Mouse (Mus musculus) lung, postnatal 0 days (tissue): ENCODE measurements around the gene Taok3. TPM values are rescaled to one million over a fixed set of nuclear protein-coding genes. Genes with fewer than 3 reads are reported as not detected.
A peak's percentile ranks its signal among the peaks of the same experiment; 100 is the strongest.

ENCODE experiments used
- ATAC-seq: fragments of 200-750 bp; cut with Nextera tagmentation; 2 replicates; pipeline ENCODE4 v1.8.0; 2017; ENCODE audit warnings: moderate library complexity
- DNase-seq: peaks from one replicate; pipeline ENCODE4 v3.0.0-alpha.2; 2016; ENCODE audit warnings: low spot score
- H3K27ac ChIP-seq: fragments of 300-500 bp; sonication (generic); 2 replicates; pipeline ENCODE4 v1.5.1; 2014; ENCODE audit warnings: antibody characterized with exemption, mild to moderate bottlenecking, low read length, mixed read lengths
- H3K27me3 ChIP-seq: fragments of 300-500 bp; sonication (generic); replicated peaks from 2 replicates; pipeline ENCODE4 v1.6.1; 2014; ENCODE audit warnings: low read length, mixed read lengths; ENCODE audit not compliant: insufficient read depth
- H3K36me3 ChIP-seq: fragments of 300-500 bp; sonication (generic); 2 replicates; pipeline ENCODE4 v1.6.1; 2014; ENCODE audit warnings: low read length, mixed read lengths; ENCODE audit not compliant: insufficient read depth
- H3K4me1 ChIP-seq: fragments of 300-500 bp; sonication (generic); 2 replicates; pipeline ENCODE4 v1.6.1; 2014; ENCODE audit warnings: antibody characterized with exemption, low read depth, low read length, mixed read lengths; ENCODE audit not compliant: insufficient read depth
- H3K4me2 ChIP-seq: fragments of 300-500 bp; sonication (generic); replicated peaks from 2 replicates; pipeline ENCODE4 v1.6.1; 2014; ENCODE audit warnings: low read depth, mild to moderate bottlenecking, low read length, moderate library complexity, mixed read lengths
- H3K4me3 ChIP-seq: fragments of 300-500 bp; sonication (generic); 2 replicates; pipeline ENCODE4 v1.5.1; 2014; ENCODE audit warnings: low read depth, low read length
- H3K9ac ChIP-seq: fragments of 300-500 bp; sonication (generic); replicated peaks from 2 replicates; pipeline ENCODE4 v1.6.1; 2014; ENCODE audit warnings: low read depth, mild to moderate bottlenecking
- H3K9me3 ChIP-seq: fragments of 300-500 bp; sonication (generic); 2 replicates; pipeline ENCODE4 v1.6.1; 2016; ENCODE audit warnings: low read length, mixed read lengths
- CTCF ChIP-seq: IDR thresholded peaks from 2 replicates; pipeline ENCODE4 v1.5.1; 2016; ENCODE audit warnings: antibody characterized with exemption, mild to moderate bottlenecking
- EP300 ChIP-seq: IDR thresholded peaks from 2 replicates; pipeline ENCODE4 v1.6.1; 2016; ENCODE audit warnings: antibody characterized with exemption, mild to moderate bottlenecking, control low read depth
- WGBS: fragments of 180-500 bp; shearing (Covaris S2); extraction: QIAGEN DNeasy Blood & Tissue Kit; methylation state at CpG from one replicate; pipeline ENCODE4 v1.1.7; 2014; 5-methylcytosine and 5-hydroxymethylcytosine counted together
- polyA plus RNA-seq: library from polyadenylated mRNA; unstranded; fragments of >200 nt; fragmentation: Nextera tagmentation; extraction: Ambion mirVana; gene quantifications from 2 replicates; pipeline ENCODE4 v1.2.1, GENCODE M21; 2015

The Taok3 gene
- polyA plus RNA-seq, result 55.5 and 67.3 TPM in 2 replicates

DNA sequence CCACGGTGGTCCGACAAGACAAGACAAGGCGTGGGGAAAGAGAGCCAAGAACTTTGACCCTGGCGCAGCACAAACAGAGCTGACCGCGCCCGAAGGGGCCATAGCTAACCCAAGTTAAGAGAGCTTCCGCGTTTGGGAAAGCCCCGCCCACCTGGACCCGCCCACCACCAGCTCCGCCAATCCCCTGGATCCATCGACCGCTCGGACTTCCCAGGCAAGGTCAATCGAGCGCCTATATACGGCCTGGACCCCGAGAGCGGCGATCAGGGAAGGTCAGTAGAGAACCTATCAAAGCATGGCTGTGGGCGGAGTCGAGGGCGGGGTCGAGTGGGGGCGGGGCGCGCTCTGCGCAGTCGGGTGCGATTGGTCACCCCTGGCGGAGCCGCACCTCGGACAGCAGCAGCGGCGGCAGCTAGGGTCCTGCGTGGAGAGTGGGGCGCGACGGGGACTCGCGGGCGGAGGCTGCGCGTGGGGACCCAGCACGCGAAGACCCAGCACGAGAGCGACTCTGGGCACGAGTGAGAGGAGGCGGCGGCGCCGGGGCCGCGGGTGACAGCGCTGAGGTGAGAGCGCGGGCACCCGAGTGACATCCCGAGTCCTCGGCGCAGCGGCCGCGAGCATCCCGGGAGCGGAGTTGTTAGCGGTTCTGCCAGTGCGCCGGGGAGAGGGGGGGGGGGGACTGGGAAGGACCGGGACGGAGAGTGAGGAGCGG lies at the start of gene Taok3:
Gene Taok3, plus strand, starts transcription at position 353 of the 712 bp plus-strand sequence.
- no peak; the same call in 1 of the 2 replicates for TF ChIP-seq CTCF
- TF ChIP-seq EP300, result no peak
- H3K27ac ChIP-seq, result peak within 1 kb of the TSS; percentile 89
- DNase-seq (peak; percentile 99), ATAC-seq (peak; percentile 86)
- peak within 1 kb of the TSS; percentile 83 for H3K4me2 ChIP-seq
- peak within 1 kb of the TSS; percentile 67 for H3K9ac ChIP-seq
- no peaks in the 10 kb centered on the region for H3K27me3 ChIP-seq
- H3K9me3 ChIP-seq, result no peaks in the 10 kb centered on the region
- under 1% methylated on average over 72 of the region's 74 CpGs for WGBS
- H3K4me3 ChIP-seq, result peak within 1 kb of the TSS; percentile 77
- peaks cover 3% of the 10 kb centered on the region; the same call in 1 of the 2 replicates for H3K4me1 ChIP-seq
- no peaks in the 10 kb centered on the region for H3K36me3 ChIP-seq

DNA sequence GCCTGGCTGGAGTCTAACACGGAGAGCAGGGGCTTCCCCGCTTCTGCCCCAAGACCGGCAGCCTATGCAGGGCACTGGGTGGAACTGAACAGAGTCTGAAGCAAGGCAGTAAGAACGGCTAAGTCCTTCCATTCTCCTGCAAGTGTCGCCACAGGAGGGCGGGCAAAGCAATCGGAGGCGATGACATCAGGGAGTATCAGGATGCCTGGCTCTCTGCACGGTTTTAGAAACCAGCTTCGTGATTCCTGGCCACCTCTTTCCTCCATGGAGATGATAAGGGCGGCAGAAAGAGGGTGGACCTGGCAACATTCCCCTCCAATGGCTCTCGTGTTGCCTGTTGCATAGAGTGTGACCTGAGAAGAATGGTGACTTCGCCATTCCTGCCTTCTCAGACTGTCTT lies 32.2 kb upstream of the Taok3 start:
- H3K36me3 ChIP-seq, result peaks cover 9% of the 10 kb centered on the region; the same call in 1 of the 2 replicates
- H3K4me1 ChIP-seq, result no peaks in the 10 kb centered on the region
- no peaks in the 10 kb centered on the region for H3K9me3 ChIP-seq
- H3K4me3 ChIP-seq, result no peak overlapping the region
- TF ChIP-seq CTCF (peak; percentile 50), EP300 (no peak)
- no peak overlapping the region for H3K27ac ChIP-seq
- 3% methylated on average over 13 of the region's 13 CpGs for WGBS
- no peak overlapping the region for H3K9ac ChIP-seq
- 0 out of 2 replicates have a peak overlapping the region, but pooled peaks have one; percentile 5 for H3K4me2 ChIP-seq
- H3K27me3 ChIP-seq, result 0 out of 2 replicates have a peak, but pooled peaks cover 5% of the 10 kb centered on the region
- DNase-seq (peak; percentile 29), ATAC-seq (peak; percentile 16; the same call in 1 of the 2 replicates)

DNA sequence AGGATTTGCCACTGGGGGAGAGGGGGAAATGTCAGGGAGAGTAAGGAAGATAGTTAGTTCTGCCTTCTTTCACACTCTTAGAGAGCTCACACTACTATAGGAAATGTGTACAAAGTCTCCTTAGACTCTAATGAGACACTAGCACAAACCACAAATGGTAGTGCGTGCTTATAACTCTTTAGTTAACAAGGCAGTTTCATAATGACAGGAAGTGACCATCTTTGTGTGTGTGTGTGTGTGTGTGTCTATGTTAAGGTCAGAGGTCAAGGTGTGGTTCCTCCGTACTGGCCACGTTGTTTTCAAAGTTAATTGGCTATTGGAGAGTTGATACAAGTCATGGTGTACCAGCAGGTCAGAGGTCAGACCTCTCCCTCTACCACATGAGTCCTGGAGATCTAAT lies 30.8 kb upstream of the Taok3 start:
- Histone ChIP-seq H3K36me3 (peaks cover 9% of the 10 kb centered on the region; the same call in 1 of the 2 replicates), H3K9me3 (no peaks in the 10 kb centered on the region), H3K9ac (no peak overlapping the region), H3K27ac (no peak overlapping the region), H3K4me1 (no peaks in the 10 kb centered on the region), H3K4me3 (no peak overlapping the region), H3K4me2 (no peak overlapping the region), H3K27me3 (0 out of 2 replicates have a peak, but pooled peaks cover 5% of the 10 kb centered on the region)
- WGBS, result 42% methylated on average over 3 of the region's 3 CpGs
- no peak for TF ChIP-seq EP300
- no peak for DNase-seq
- no peak for ATAC-seq

DNA sequence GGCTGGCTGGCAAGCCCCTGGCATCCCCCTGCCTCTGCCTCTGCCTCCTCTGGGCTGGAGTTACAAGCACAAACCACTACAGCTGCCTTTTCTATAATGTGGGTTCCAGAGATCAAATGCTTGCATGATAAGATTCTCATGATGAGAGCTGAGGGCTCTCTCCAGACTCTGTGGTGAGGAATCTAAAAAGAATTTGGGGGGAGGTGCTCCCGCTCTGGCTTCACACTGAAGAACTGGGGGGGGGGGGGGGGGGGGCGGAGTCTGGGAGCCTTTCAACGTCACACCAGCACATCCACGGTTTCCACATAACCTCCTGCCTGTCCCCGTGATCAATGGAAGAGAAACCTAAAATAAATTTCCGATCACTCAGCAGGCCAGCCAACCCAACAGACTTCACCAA lies 30.1 kb upstream of the Taok3 start:
- Histone ChIP-seq H3K4me3 (no peak overlapping the region), H3K27ac (no peak overlapping the region), H3K36me3 (peaks cover 12% of the 10 kb centered on the region; the same call in 1 of the 2 replicates), H3K9me3 (no peaks in the 10 kb centered on the region), H3K4me1 (no peaks in the 10 kb centered on the region), H3K27me3 (0 out of 2 replicates have a peak, but pooled peaks cover 5% of the 10 kb centered on the region), H3K9ac (no peak overlapping the region), H3K4me2 (no peak overlapping the region)
- ATAC-seq, result peak; percentile 50; the same call in 1 of the 2 replicates
- TF ChIP-seq EP300 (no peak), CTCF (no peak)
- peak; percentile 48 for DNase-seq
- WGBS, result 16% methylated on average over 4 of the region's 6 CpGs

DNA sequence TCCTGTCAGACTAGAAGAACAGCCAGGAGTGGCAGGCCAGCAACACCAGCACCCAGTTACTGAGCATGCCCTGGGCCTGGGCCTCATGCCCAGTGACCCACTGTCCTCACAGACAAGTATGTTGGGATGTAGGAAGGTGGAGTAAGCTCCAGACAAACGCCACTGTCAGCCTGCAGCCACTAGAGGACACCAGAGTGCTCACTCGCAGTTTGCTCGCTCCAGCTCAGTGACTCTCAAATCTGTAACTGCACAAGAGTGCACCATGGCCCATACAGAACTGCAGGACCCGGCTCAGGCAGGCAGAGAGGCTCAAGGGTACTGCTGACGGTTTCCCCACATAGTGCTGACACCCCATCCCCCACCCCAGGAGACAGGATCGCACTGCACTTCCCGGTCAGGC lies 25.5 kb upstream of the Taok3 start:
- ATAC-seq (peak; percentile 51), DNase-seq (peak; percentile 58)

DNA sequence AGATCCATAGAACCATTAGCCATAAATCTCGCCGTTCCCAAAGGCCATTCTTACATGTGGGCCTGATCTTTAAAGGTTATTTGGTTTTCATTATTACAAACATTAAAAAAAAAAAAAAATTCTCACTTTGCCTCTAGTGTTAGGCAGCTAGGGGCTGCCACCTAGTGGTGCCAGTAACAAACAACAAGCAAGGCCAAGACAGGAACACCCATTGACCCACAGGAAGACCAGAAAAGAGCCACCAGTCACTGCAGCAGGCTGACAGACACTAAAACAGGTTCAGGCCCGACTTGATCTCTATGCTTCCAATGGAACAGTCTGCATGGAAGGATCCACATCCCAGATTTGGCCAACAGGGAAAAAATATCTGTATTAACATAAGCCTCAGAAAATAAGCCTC lies 23.2 kb upstream of the Taok3 start:
- no peak overlapping the region for H3K4me3 ChIP-seq
- no peak for ATAC-seq
- H3K27ac ChIP-seq, result no peak overlapping the region
- H3K9ac ChIP-seq, result no peak overlapping the region
- WGBS, result 35% methylated on average over 3 of the region's 3 CpGs
- H3K27me3 ChIP-seq, result no peaks in the 10 kb centered on the region
- DNase-seq, result peak; percentile 72
- TF ChIP-seq EP300 (no peak), CTCF (peak; percentile 85)
- H3K9me3 ChIP-seq, result no peaks in the 10 kb centered on the region
- H3K4me1 ChIP-seq, result no peaks in the 10 kb centered on the region
- H3K4me2 ChIP-seq, result no peak overlapping the region
- H3K36me3 ChIP-seq, result peaks cover 27% of the 10 kb centered on the region; the same call in 1 of the 2 replicates

More for the DNA sequence above, 25.5 kb upstream of the Taok3 start:
- Histone ChIP-seq H3K4me1 (no peaks in the 10 kb centered on the region), H3K9ac (no peak overlapping the region), H3K27ac (no peak overlapping the region), H3K4me3 (no peak overlapping the region), H3K36me3 (peaks cover 25% of the 10 kb centered on the region; the same call in 1 of the 2 replicates), H3K4me2 (no peak overlapping the region), H3K9me3 (no peaks in the 10 kb centered on the region), H3K27me3 (no peaks in the 10 kb centered on the region)
- WGBS, result 43% methylated on average over 7 of the region's 7 CpGs
- TF ChIP-seq EP300, result no peak
- TF ChIP-seq CTCF, result peak; percentile 80
